Mouse (Mus musculus) E14TG2a.4 (cell line): ENCODE data around the gene Utf1.
A peak's percentile ranks its signal among the peaks of the same experiment; 100 is the strongest.

Experiments used
- H3K27me3 ChIP-seq: 2 replicates; pipeline ENCODE4 v1.6.1; 2014; ENCODE audit warnings: low read length, control low read depth; ENCODE audit not compliant: insufficient read depth
- H3K36me3 ChIP-seq: 2 replicates; pipeline ENCODE4 v1.6.1; 2014; ENCODE audit warnings: low read length, control low read depth; ENCODE audit not compliant: insufficient read depth
- H3K4me1 ChIP-seq: replicated peaks from 2 replicates; pipeline ENCODE4 v1.6.1; 2014; ENCODE audit warnings: low read depth, low read length, control low read depth
- H3K4me3 ChIP-seq: replicated peaks from 2 replicates; pipeline ENCODE4 v1.5.1; 2014; ENCODE audit warnings: mild to moderate bottlenecking, low read length
- H3K9me3 ChIP-seq: 2 replicates; pipeline ENCODE4 v1.6.1; 2014; ENCODE audit warnings: low read length, control low read depth
- CTCF ChIP-seq: conservative IDR thresholded peaks from 2 replicates; pipeline ENCODE4 v1.5.1; 2014; ENCODE audit warnings: low read length
- NANOG ChIP-seq: IDR thresholded peaks from 2 replicates; pipeline ENCODE4 v1.6.1; 2014; ENCODE audit warnings: borderline replicate concordance, low read length, mixed read lengths
- POU5F1 ChIP-seq: IDR thresholded peaks from 2 replicates; pipeline ENCODE4 v1.6.1; 2014; ENCODE audit warnings: low read length, borderline replicate concordance

The Utf1 gene

DNA sequence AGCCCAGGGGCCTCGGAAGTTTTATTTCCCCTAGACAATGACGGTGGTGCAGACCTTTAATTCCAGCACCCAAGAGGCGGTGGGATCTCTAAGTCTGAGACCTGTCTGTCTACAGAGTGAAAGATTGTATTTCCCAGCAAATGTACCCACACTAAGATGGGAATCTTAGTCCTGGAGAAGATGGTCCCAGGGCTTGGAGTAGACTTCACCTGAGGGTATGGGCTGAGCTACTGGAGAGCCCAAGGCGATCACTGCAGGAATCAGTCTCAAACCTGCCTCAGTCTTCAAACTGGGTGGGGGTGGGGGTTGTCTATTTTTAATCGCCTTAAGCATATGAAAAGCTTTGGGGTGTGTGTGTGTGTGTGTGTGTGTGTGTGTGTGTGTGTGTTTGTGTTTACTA lies 2.4 kb downstream of the Utf1 start:
- TF ChIP-seq CTCF (no peak), NANOG (no peak), POU5F1 (no peak)
- no peaks in the 10 kb centered on the region for H3K9me3 ChIP-seq
- H3K36me3 ChIP-seq = peaks cover 48% of the 10 kb centered on the region
- no peaks in the 10 kb centered on the region for H3K27me3 ChIP-seq
- H3K4me1 ChIP-seq = peaks cover 61% of the 10 kb centered on the region
- peak overlapping the region; percentile 97 for H3K4me3 ChIP-seq

GRCm38 (mm10) chr7:139949893-139950282 lies 6.3 kb downstream of the Utf1 start:
- peaks cover 66% of the 10 kb centered on the region for H3K36me3 ChIP-seq
- H3K9me3 ChIP-seq = no peaks in the 10 kb centered on the region
- H3K4me3 ChIP-seq = peak overlapping the region; percentile 85
- TF ChIP-seq POU5F1 (no peak), CTCF (peak; percentile 33), NANOG (peak; percentile 87)
- H3K27me3 ChIP-seq = no peaks in the 10 kb centered on the region
- peaks cover 66% of the 10 kb centered on the region for H3K4me1 ChIP-seq

- Histone ChIP-seq H3K4me1 (peaks cover 71% of the 10 kb centered on the region), H3K36me3 (peaks cover 66% of the 10 kb centered on the region), H3K27me3 (no peaks in the 10 kb centered on the region), H3K4me3 (peak overlapping the region; percentile 85), H3K9me3 (no peaks in the 10 kb centered on the region)
- peak; percentile 70 for TF ChIP-seq NANOG
- TF ChIP-seq POU5F1 = no peak
Observed at GRCm38 (mm10) chr7:139950283-139950971, 6.8 kb downstream of the Utf1 start.

GRCm38 (mm10) chr7:139951079-139951478 lies 7.5 kb downstream of the Utf1 start:
- Histone ChIP-seq H3K27me3 (no peaks in the 10 kb centered on the region), H3K9me3 (no peaks in the 10 kb centered on the region), H3K4me3 (peak overlapping the region; percentile 85), H3K36me3 (peaks cover 66% of the 10 kb centered on the region), H3K4me1 (peaks cover 78% of the 10 kb centered on the region)
- TF ChIP-seq CTCF (no peak), NANOG (no peak), POU5F1 (no peak)

DNA sequence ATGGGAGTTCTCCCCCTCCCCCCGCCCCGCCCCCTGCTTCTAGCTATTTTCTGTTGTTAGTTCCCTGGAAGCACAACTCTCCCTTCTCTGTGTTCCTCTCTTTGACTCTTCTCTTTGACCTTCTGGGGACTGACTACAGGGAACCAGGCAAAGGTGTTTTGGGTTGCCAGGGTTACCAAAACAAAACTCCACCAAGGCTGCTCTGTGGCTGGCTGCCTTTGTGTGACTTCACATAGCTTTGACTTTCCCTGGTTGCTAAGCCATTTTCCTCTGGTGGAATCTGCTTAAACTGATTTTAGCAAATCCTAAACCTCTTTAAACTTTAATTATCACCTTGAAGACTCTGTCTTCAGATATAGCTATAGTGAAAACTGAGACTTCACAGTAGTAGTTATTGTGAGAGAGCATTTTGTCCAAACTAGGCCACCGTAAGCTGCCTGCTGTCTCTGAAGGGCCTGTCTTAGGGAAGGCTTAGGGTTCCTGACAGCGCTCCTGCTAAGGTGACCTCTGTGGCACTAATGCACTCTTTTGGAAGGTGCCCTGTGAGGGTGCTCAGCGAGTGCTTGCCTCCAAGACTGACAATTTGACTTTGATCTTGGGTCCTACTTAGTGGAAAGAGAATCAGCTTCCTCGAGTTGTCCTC lies 8.5 kb downstream of the Utf1 start:
- peaks cover 83% of the 10 kb centered on the region for H3K4me1 ChIP-seq
- H3K27me3 ChIP-seq = no peaks in the 10 kb centered on the region
- TF ChIP-seq NANOG (no peak), POU5F1 (no peak), CTCF (no peak)
- H3K36me3 ChIP-seq = peaks cover 67% of the 10 kb centered on the region
- no peaks in the 10 kb centered on the region for H3K9me3 ChIP-seq
- H3K4me3 ChIP-seq = peak overlapping the region; percentile 85

- Histone ChIP-seq H3K27me3 (peaks cover 18% of the 10 kb centered on the region), H3K4me1 (peaks cover 66% of the 10 kb centered on the region), H3K9me3 (no peaks in the 10 kb centered on the region), H3K36me3 (peaks cover 46% of the 10 kb centered on the region), H3K4me3 (no peak overlapping the region)
- TF ChIP-seq NANOG (no peak), POU5F1 (no peak), CTCF (no peak)
Observed at GRCm38 (mm10) chr7:139955505-139955904, 11.9 kb downstream of the Utf1 start.

- Histone ChIP-seq H3K27me3 (peaks cover 30% of the 10 kb centered on the region), H3K4me1 (peaks cover 65% of the 10 kb centered on the region), H3K4me3 (no peak overlapping the region), H3K9me3 (no peaks in the 10 kb centered on the region), H3K36me3 (peaks cover 46% of the 10 kb centered on the region)
- no peak for TF ChIP-seq NANOG
- no peak for TF ChIP-seq CTCF
- no peak for TF ChIP-seq POU5F1
Observed at GRCm38 (mm10) chr7:139956658-139957057, 13.1 kb downstream of the Utf1 start.

- H3K36me3 ChIP-seq = peaks cover 41% of the 10 kb centered on the region
- no peaks in the 10 kb centered on the region for H3K9me3 ChIP-seq
- TF ChIP-seq POU5F1 (no peak), NANOG (no peak), CTCF (no peak)
- 0 out of 2 replicates have a peak overlapping the region, but pooled peaks have one; percentile 7 for H3K4me3 ChIP-seq
- peaks cover 57% of the 10 kb centered on the region for H3K4me1 ChIP-seq
- H3K27me3 ChIP-seq = peaks cover 37% of the 10 kb centered on the region
Observed at GRCm38 (mm10) chr7:139957437-139957836, 13.8 kb downstream of the Utf1 start.

GRCm38 (mm10) chr7:139957958-139958357 lies 14.4 kb downstream of the Utf1 start:
- no peak overlapping the region for H3K4me3 ChIP-seq
- H3K36me3 ChIP-seq = peaks cover 40% of the 10 kb centered on the region
- no peak for TF ChIP-seq NANOG
- H3K27me3 ChIP-seq = peaks cover 40% of the 10 kb centered on the region
- peaks cover 55% of the 10 kb centered on the region for H3K4me1 ChIP-seq
- H3K9me3 ChIP-seq = no peaks in the 10 kb centered on the region

DNA sequence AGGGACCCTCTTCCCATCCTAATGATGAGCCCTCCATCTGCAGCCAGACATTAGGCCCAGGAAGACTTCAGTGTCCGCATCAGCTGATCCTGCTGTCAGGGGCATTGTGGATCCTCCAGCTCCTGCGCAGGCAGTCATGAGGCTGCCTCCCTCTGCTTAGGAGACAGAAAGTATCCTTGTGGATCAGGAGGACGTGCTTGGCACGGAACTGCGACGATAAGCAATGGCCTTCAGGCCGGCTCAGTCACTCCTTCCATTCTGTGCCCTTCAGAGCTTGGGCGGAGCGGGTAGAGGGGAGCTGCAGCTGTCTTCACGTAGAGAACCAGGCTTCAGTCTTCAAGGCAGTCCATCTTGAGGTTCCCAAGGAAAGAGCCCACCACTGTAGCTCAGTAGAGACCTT lies 17.6 kb downstream of the Utf1 start:
- peaks cover 32% of the 10 kb centered on the region for H3K4me1 ChIP-seq
- peaks cover 62% of the 10 kb centered on the region for H3K27me3 ChIP-seq
- TF ChIP-seq POU5F1 = no peak
- TF ChIP-seq CTCF = no peak
- no peak for TF ChIP-seq NANOG
- peaks cover 10% of the 10 kb centered on the region for H3K36me3 ChIP-seq
- H3K4me3 ChIP-seq = no peak overlapping the region
- H3K9me3 ChIP-seq = no peaks in the 10 kb centered on the region
